Mouse (Mus musculus): ENCODE measurements around the gene Rpl32. TPM values are rescaled to one million over a fixed set of nuclear protein-coding genes. Genes with fewer than 3 reads are reported as not detected.

The Rpl32 gene
- polyA plus RNA-seq, 2 experiments: 1,510 to 1,878 TPM

GRCm38 (mm10) chr6:115770059-115770670, 38.4 kb downstream of the Rpl32 start:
- H3K4me2 ChIP-seq (ENCODE audit: low read depth): no peak overlapping the region
- H3K27ac ChIP-seq: no peak overlapping the region
- no peaks in the 10 kb centered on the region for H3K9me3 ChIP-seq (ENCODE audit: control insufficient read depth, low read length)
- WGBS (ENCODE audit: insufficient replicate concordance): 61% methylated on average over 20 of the region's 20 CpGs
- H3K27me3 ChIP-seq (ENCODE audit: control insufficient read depth, insufficient read depth, low read length): no peaks in the 10 kb centered on the region
- peaks cover 3 to 13% of the 10 kb centered on the region in 2 experiments; a peak in 3 of 4 replicates for H3K4me1 ChIP-seq (replicated peaks; ENCODE audit: control insufficient read depth in 2 of 2, insufficient read depth in 2 of 2, low read length in 1 of 2)
- TF ChIP-seq EP300 (IDR thresholded peaks at IDR 0.05; ENCODE audit: low read depth) (no peak), CTCF (IDR thresholded peaks at IDR 0.05; ENCODE audit: low read depth) (peak; percentile 68)
- DNase-seq (ENCODE audit: low read depth in 3 of 3, low spot score in 3 of 3): no peak
- H3K36me3 ChIP-seq (replicated peaks; ENCODE audit: control insufficient read depth, insufficient read depth, low read depth): no peaks in the 10 kb centered on the region
- H3K4me3 ChIP-seq (ENCODE audit: insufficient read depth in 1 of 2, low read depth in 2 of 2, low read length in 2 of 2): no peak overlapping the region
- H3K9ac ChIP-seq (replicated peaks): no peak overlapping the region
- ATAC-seq (ENCODE audit: insufficient read depth): no peak

DNA sequence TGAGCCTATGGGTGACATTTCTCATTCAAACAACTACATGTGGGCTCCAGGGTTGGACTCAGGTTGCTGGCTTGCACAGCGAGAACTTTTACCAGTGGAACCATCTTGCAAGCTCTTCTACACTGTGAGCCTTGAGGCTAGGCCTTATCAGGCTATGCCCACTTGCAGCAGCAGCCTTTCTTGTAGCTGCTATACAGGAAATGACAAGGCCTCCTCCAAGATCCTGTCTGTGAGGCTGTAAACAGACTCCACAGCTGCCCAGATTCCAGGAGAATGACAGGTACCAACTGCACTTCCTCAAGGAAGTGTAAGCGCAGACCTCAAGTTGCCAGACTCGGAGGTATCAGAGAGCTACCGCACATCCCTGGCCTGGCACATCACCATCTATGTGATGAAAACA, 40.3 kb downstream of the Rpl32 start:
- H3K4me2 ChIP-seq (ENCODE audit: low read depth): no peak overlapping the region
- TF ChIP-seq EP300 (IDR thresholded peaks at IDR 0.05; ENCODE audit: low read depth) (no peak), CTCF (IDR thresholded peaks at IDR 0.05; ENCODE audit: low read depth) (no peak)
- H3K36me3 ChIP-seq (replicated peaks; ENCODE audit: control insufficient read depth, insufficient read depth, low read depth): no peaks in the 10 kb centered on the region
- H3K27me3 ChIP-seq (ENCODE audit: control insufficient read depth, insufficient read depth, low read length): no peaks in the 10 kb centered on the region
- no peak overlapping the region for H3K4me3 ChIP-seq (ENCODE audit: insufficient read depth in 1 of 2, low read depth in 2 of 2, low read length in 2 of 2)
- ATAC-seq (ENCODE audit: insufficient read depth) (peak; percentile 61; the same call in 1 of the 2 replicates), DNase-seq (ENCODE audit: low read depth in 3 of 3, low spot score in 3 of 3) (no peak)
- no peak overlapping the region for H3K27ac ChIP-seq
- H3K4me1 ChIP-seq (replicated peaks; ENCODE audit: control insufficient read depth in 2 of 2, insufficient read depth in 2 of 2, low read length in 1 of 2): peaks cover 0 to 12% of the 10 kb centered on the region in 2 experiments; a peak in 3 of 4 replicates
- no peaks in the 10 kb centered on the region for H3K9me3 ChIP-seq (ENCODE audit: control insufficient read depth, low read length)
- no peak overlapping the region for H3K9ac ChIP-seq (replicated peaks)
- 17% methylated on average over 4 of the region's 4 CpGs for WGBS (ENCODE audit: insufficient replicate concordance)

- WGBS (ENCODE audit: insufficient replicate concordance): 16% methylated on average over 9 of the region's 9 CpGs
- Histone ChIP-seq H3K9ac (replicated peaks) (no peak overlapping the region), H3K4me3 (ENCODE audit: insufficient read depth in 1 of 2, low read depth in 2 of 2, low read length in 2 of 2) (no peak overlapping the region), H3K27ac (no peak overlapping the region), H3K4me1 (replicated peaks; ENCODE audit: control insufficient read depth in 2 of 2, insufficient read depth in 2 of 2, low read length in 1 of 2) (peaks cover 4 to 18% of the 10 kb centered on the region in 2 experiments), H3K36me3 (replicated peaks; ENCODE audit: control insufficient read depth, insufficient read depth, low read depth) (no peaks in the 10 kb centered on the region), H3K9me3 (ENCODE audit: control insufficient read depth, low read length) (no peaks in the 10 kb centered on the region), H3K27me3 (ENCODE audit: control insufficient read depth, insufficient read depth, low read length) (no peaks in the 10 kb centered on the region), H3K4me2 (ENCODE audit: low read depth) (no peak overlapping the region)
- no peak for TF ChIP-seq EP300 (IDR thresholded peaks at IDR 0.05; ENCODE audit: low read depth)
- no peak for TF ChIP-seq CTCF (IDR thresholded peaks at IDR 0.05; ENCODE audit: low read depth)
- DNase-seq (ENCODE audit: low read depth in 3 of 3, low spot score in 3 of 3) (no peak), ATAC-seq (ENCODE audit: insufficient read depth) (no peak)
Measured at GRCm38 (mm10) chr6:115767357-115767756, 41.2 kb downstream of the Rpl32 start.

DNA sequence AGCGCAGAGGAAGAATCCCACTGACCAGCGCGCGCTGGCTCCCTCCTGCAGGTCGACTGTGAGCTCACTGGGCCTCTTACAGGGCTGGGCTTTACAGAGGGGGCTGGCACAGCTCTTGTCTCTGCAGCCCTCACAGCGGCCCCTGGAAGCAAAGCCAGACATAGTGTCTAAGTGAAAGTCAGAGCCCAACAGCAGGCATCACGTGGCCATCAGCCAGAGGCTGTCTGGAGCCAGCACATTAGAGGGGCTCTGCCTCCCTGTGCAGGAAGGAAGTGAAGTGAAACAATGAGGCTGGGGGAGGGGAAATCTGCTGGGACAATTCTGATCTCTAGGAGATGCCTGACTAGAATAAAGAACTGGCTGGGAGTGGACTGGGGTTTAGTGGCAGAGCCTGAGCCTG, 44.4 kb downstream of the Rpl32 start:
- Histone ChIP-seq H3K9ac (replicated peaks) (no peak overlapping the region; the same call in 1 of the 2 replicates), H3K36me3 (replicated peaks; ENCODE audit: control insufficient read depth, insufficient read depth, low read depth) (no peaks in the 10 kb centered on the region), H3K4me1 (replicated peaks; ENCODE audit: control insufficient read depth in 2 of 2, insufficient read depth in 2 of 2, low read length in 1 of 2) (peaks cover 17 to 30% of the 10 kb centered on the region in 2 experiments), H3K4me3 (ENCODE audit: insufficient read depth in 1 of 2, low read depth in 2 of 2, low read length in 2 of 2) (no peak overlapping the region), H3K9me3 (ENCODE audit: control insufficient read depth, low read length) (no peaks in the 10 kb centered on the region), H3K27me3 (ENCODE audit: control insufficient read depth, insufficient read depth, low read length) (no peaks in the 10 kb centered on the region), H3K4me2 (ENCODE audit: low read depth) (peak overlapping the region; percentile 14), H3K27ac (no peak overlapping the region)
- WGBS (ENCODE audit: insufficient replicate concordance): 6% methylated on average over 7 of the region's 7 CpGs
- DNase-seq (ENCODE audit: low read depth in 3 of 3, low spot score in 3 of 3) (no peak), ATAC-seq (ENCODE audit: insufficient read depth) (peak; percentile 42)
- TF ChIP-seq CTCF (IDR thresholded peaks at IDR 0.05; ENCODE audit: low read depth): no peak
- no peak for TF ChIP-seq EP300 (IDR thresholded peaks at IDR 0.05; ENCODE audit: low read depth)

DNA sequence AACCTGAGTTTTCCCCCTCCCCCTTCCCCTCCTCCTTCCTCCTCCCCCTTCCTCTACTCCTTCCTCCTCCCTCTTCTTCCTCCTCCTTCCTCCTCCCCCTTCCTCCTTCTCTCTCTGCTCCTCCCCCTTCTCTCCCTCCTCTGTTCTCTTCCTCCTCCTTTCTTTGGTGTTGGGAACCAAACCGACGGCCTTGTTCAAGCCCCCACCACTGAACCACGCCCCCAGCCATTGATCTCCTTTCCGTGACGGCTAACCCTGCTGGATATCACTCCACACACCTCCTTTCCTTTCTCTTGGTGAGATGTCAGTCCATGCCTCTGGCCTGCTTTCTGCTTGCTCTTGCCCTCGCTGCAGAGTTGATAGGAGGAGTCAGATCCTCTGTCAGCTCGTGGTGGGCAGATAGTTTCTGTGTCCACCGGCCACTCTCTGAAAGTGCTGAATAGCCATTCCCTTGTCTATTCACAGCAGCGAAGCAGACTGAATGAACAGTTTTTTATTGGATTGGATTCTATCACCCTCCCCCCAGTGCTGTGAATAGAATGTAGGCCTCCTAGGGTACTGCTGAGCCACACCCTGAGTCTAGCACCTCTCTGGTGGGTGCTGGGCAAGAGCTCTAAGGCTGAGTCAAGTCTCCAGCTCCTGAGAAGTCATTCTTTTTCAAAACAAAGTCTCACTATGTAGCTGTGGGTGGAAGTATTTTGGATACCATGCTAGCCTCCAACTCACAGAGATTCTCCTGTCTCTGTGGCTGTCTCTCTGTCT, 46.4 kb downstream of the Rpl32 start, which contains the start of gene Tmem40:
Gene Tmem40 (minus strand): TSS at position 416 of the 762 bp plus-strand sequence.
- 2% methylated on average over 9 of the region's 9 CpGs for WGBS (ENCODE audit: insufficient replicate concordance)
- Histone ChIP-seq H3K9me3 (ENCODE audit: control insufficient read depth, low read length) (no peaks in the 10 kb centered on the region), H3K27me3 (ENCODE audit: control insufficient read depth, insufficient read depth, low read length) (no peaks in the 10 kb centered on the region), H3K27ac (peak within 1 kb of the TSS; percentile 6; the same call in 1 of the 2 replicates), H3K36me3 (replicated peaks; ENCODE audit: control insufficient read depth, insufficient read depth, low read depth) (no peaks in the 10 kb centered on the region), H3K4me1 (replicated peaks; ENCODE audit: control insufficient read depth in 2 of 2, insufficient read depth in 2 of 2, low read length in 1 of 2) (peaks cover 30% of the 10 kb centered on the region in 2 experiments), H3K9ac (replicated peaks) (peak within 1 kb of the TSS; percentile 11; the same call in 1 of the 2 replicates), H3K4me2 (ENCODE audit: low read depth) (peak within 1 kb of the TSS; percentile 56), H3K4me3 (ENCODE audit: insufficient read depth in 1 of 2, low read depth in 2 of 2, low read length in 2 of 2) (peak within 1 kb of the TSS in 1 of 2 experiments; percentile 10; a peak in 1 of 4 replicates)
- TF ChIP-seq EP300 (IDR thresholded peaks at IDR 0.05; ENCODE audit: low read depth) (no peak), CTCF (IDR thresholded peaks at IDR 0.05; ENCODE audit: low read depth) (no peak)
- ATAC-seq (ENCODE audit: insufficient read depth) (no peak), DNase-seq (ENCODE audit: low read depth in 3 of 3, low spot score in 3 of 3) (no peak)

Data from liver, embryonic 14.5 days (tissue).